ENCODE assay signal across 16 mouse cellular contexts in genomic region chr13:38476936-38477335, GRCm38 (mm10). TPM values are rescaled to one million over a fixed set of nuclear protein-coding genes. Genes with fewer than 3 reads are reported as not detected.
DNase-seq lines count a peak whose midpoint lies in the region; ATAC-seq lines count a peak whose summit lies in the region.
"Had no signal": no experiment of that assay in that cellular context is flagged by ENCODE, and none has a peak within 500 bp of the region (broad histone marks: within the 10 kb centered on the region; RNA-seq: fewer than 3 reads in every experiment).

No protein-coding gene starts in this region.

- no peaks in the 10 kb centered on the region for H3K36me3 ChIP-seq in forebrain, embryonic 14.5 days (ENCODE audit: control insufficient read depth, insufficient read depth, low read length)
- H3K36me3 ChIP-seq in forebrain, embryonic 16.5 days (ENCODE audit: control insufficient read depth, insufficient read depth) = no peaks in the 10 kb centered on the region
- no peaks in the 10 kb centered on the region for H3K36me3 ChIP-seq in midbrain, embryonic 14.5 days (ENCODE audit: control insufficient read depth, insufficient read depth, low read length)
- H3K36me3 ChIP-seq in midbrain, embryonic 13.5 days = no peaks in the 10 kb centered on the region
- no peaks in the 10 kb centered on the region for H3K36me3 ChIP-seq in embryonic facial prominence, embryonic 13.5 days
- H3K36me3 ChIP-seq: liver, embryonic 13.5 days had no signal

- H3K27ac ChIP-seq in forebrain, embryonic 14.5 days (ENCODE audit: low read depth, low read length) = no peak overlapping the region
- H3K27ac ChIP-seq in forebrain, embryonic 16.5 days (ENCODE audit: low read length) = no peak overlapping the region
- H3K27ac ChIP-seq in midbrain, embryonic 14.5 days (replicated peaks; ENCODE audit: low read depth, low read length) = no peak overlapping the region
- H3K27ac ChIP-seq in midbrain, embryonic 13.5 days = no peak overlapping the region
- peak overlapping the region; percentile 17 for H3K27ac ChIP-seq in embryonic facial prominence, embryonic 13.5 days
- H3K27ac ChIP-seq: liver, embryonic 13.5 days had no signal

- 27% methylated on average over 8 of the region's 8 CpGs for whole genome bisulfite sequencing in forebrain, embryonic 14.5 days
- 22% methylated on average over 8 of the region's 8 CpGs for WGBS in forebrain, embryonic 16.5 days
- WGBS in midbrain, embryonic 14.5 days = 26% methylated on average over 8 of the region's 8 CpGs
- WGBS in midbrain, embryonic 13.5 days = 21% methylated on average over 8 of the region's 8 CpGs
- WGBS in embryonic facial prominence, embryonic 13.5 days = 9% methylated on average over 8 of the region's 8 CpGs

- peak; percentile 29 for DNase-seq in forebrain, embryonic 14.5 days (ENCODE audit: low spot score)
- DNase-seq in midbrain, embryonic 14.5 days = peak; percentile 46
- DNase-seq in retina, postnatal 1 day = peak; percentile 33
- DNase-seq in ovary, adult 18-20 months (ENCODE audit: low spot score) = no peak
- no peak for DNase-seq in c-Kit-positive CD71-positive TER-119-positive erythroid progenitor cells, embryonic 14.5 days (ENCODE audit: low spot score)
- DNase-seq: cerebellum, adult 18-20 months; heart, postnatal 36 days; kidney, postnatal 36 days; liver, embryonic 13.5 days; lung, postnatal 4 days; spleen, adult 18-20 months; thymus, adult 2 months had no signal

- H3K4me1 ChIP-seq in forebrain, embryonic 14.5 days (ENCODE audit: control insufficient read depth, insufficient read depth, low read length) = no peaks in the 10 kb centered on the region
- no peaks in the 10 kb centered on the region for H3K4me1 ChIP-seq in forebrain, embryonic 16.5 days (replicated peaks; ENCODE audit: control insufficient read depth, insufficient read depth, low read length)
- H3K4me1 ChIP-seq in midbrain, embryonic 14.5 days (ENCODE audit: control insufficient read depth, insufficient read depth, low read length) = no peaks in the 10 kb centered on the region
- H3K4me1 ChIP-seq in midbrain, embryonic 13.5 days (replicated peaks) = peaks cover 5% of the 10 kb centered on the region; the same call in 1 of the 2 replicates
- H3K4me1 ChIP-seq in embryonic facial prominence, embryonic 13.5 days = peaks cover 12% of the 10 kb centered on the region
- H3K4me1 ChIP-seq: liver, embryonic 13.5 days had no signal

- H3K9me3 ChIP-seq in forebrain, embryonic 14.5 days (replicated peaks; ENCODE audit: control insufficient read depth, low read length) = no peaks in the 10 kb centered on the region
- no peaks in the 10 kb centered on the region for H3K9me3 ChIP-seq in forebrain, embryonic 16.5 days (ENCODE audit: control insufficient read depth, low read length)
- H3K9me3 ChIP-seq in midbrain, embryonic 14.5 days (ENCODE audit: control insufficient read depth, low read length) = no peaks in the 10 kb centered on the region
- H3K9me3 ChIP-seq in midbrain, embryonic 13.5 days = no peaks in the 10 kb centered on the region
- H3K9me3 ChIP-seq in embryonic facial prominence, embryonic 13.5 days = no peaks in the 10 kb centered on the region
- H3K9me3 ChIP-seq: liver, embryonic 13.5 days had no signal

- H3K27me3 ChIP-seq in forebrain, embryonic 14.5 days (replicated peaks; ENCODE audit: control insufficient read depth, insufficient read depth, low read length) = no peaks in the 10 kb centered on the region
- no peaks in the 10 kb centered on the region for H3K27me3 ChIP-seq in forebrain, embryonic 16.5 days (replicated peaks; ENCODE audit: control insufficient read depth, insufficient read depth, low read length)
- no peaks in the 10 kb centered on the region for H3K27me3 ChIP-seq in midbrain, embryonic 14.5 days (ENCODE audit: control insufficient read depth, insufficient read depth, low read length)
- H3K27me3 ChIP-seq in midbrain, embryonic 13.5 days = no peaks in the 10 kb centered on the region
- no peaks in the 10 kb centered on the region for H3K27me3 ChIP-seq in embryonic facial prominence, embryonic 13.5 days
- H3K27me3 ChIP-seq: liver, embryonic 13.5 days had no signal

- no peak overlapping the region for H3K4me2 ChIP-seq in forebrain, embryonic 14.5 days (ENCODE audit: low read length)
- no peak overlapping the region for H3K4me2 ChIP-seq in forebrain, embryonic 16.5 days (ENCODE audit: low read length)
- H3K4me2 ChIP-seq in midbrain, embryonic 14.5 days (ENCODE audit: low read length) = no peak overlapping the region
- H3K4me2 ChIP-seq in midbrain, embryonic 13.5 days (replicated peaks) = no peak overlapping the region
- peak overlapping the region; percentile 10; the same call in 1 of the 2 replicates for H3K4me2 ChIP-seq in embryonic facial prominence, embryonic 13.5 days
- H3K4me2 ChIP-seq: liver, embryonic 13.5 days had no signal

- no peak overlapping the region for H3K4me3 ChIP-seq in forebrain, embryonic 14.5 days (ENCODE audit: low read depth, low read length)
- no peak overlapping the region for H3K4me3 ChIP-seq in forebrain, embryonic 16.5 days (replicated peaks; ENCODE audit: low read length)
- H3K4me3 ChIP-seq in midbrain, embryonic 14.5 days (replicated peaks; ENCODE audit: low read depth, low read length) = no peak overlapping the region
- no peak overlapping the region for H3K4me3 ChIP-seq in midbrain, embryonic 13.5 days (replicated peaks)
- no peak overlapping the region for H3K4me3 ChIP-seq in embryonic facial prominence, embryonic 13.5 days
- H3K4me3 ChIP-seq: liver, embryonic 13.5 days had no signal

- no peak overlapping the region for H3K9ac ChIP-seq in forebrain, embryonic 14.5 days (ENCODE audit: low read length)
- H3K9ac ChIP-seq in forebrain, embryonic 16.5 days (replicated peaks; ENCODE audit: low read depth, low read length) = no peak overlapping the region
- H3K9ac ChIP-seq in midbrain, embryonic 14.5 days (replicated peaks; ENCODE audit: low read length) = no peak overlapping the region
- no peak overlapping the region for H3K9ac ChIP-seq in midbrain, embryonic 13.5 days (replicated peaks)
- H3K9ac ChIP-seq in embryonic facial prominence, embryonic 13.5 days = no peak overlapping the region
- H3K9ac ChIP-seq: liver, embryonic 13.5 days had no signal

- no peak for ATAC-seq in forebrain, embryonic 14.5 days
- ATAC-seq in forebrain, embryonic 16.5 days = no peak
- ATAC-seq in midbrain, embryonic 14.5 days (ENCODE audit: low FRiP score, low TSS enrichment) = no peak
- ATAC-seq in midbrain, embryonic 13.5 days = no peak
- ATAC-seq in embryonic facial prominence, embryonic 13.5 days (ENCODE audit: insufficient number of reproducible peaks, insufficient read depth, low FRiP score, low TSS enrichment, low read depth) = no peak
- ATAC-seq: intestine, embryonic 16.5 days had no signal

RNA-seq across cellular contexts. Expression of gene Txndc5, which starts 51.7 kb away (rescaled TPM):
- polyA plus RNA-seq in forebrain, embryonic 14.5 days (2014; fragmentation: Nextera tagmentation; extraction: Ambion mirVana) = 69.4 and 72.6 TPM in 2 replicates
- polyA plus RNA-seq in forebrain, embryonic 16.5 days (2015; fragmentation: Nextera tagmentation; extraction: Ambion mirVana) = 59.8 and 68.9 TPM in 2 replicates
- polyA plus RNA-seq in midbrain, embryonic 14.5 days (2014; fragmentation: Nextera tagmentation; extraction: Ambion mirVana) = 56.4 and 81.9 TPM in 2 replicates
- 64.8 and 71.8 TPM in 2 replicates for polyA plus RNA-seq in midbrain, embryonic 13.5 days (2015; fragmentation: Nextera tagmentation; extraction: Ambion mirVana)
- polyA plus RNA-seq in embryonic facial prominence, embryonic 13.5 days (2015; fragmentation: Nextera tagmentation; extraction: Ambion mirVana) = 225 and 237 TPM in 2 replicates

Comparison
In these comparisons a context has a peak if more than half of its experiments do, and no peak if none do; other contexts are left out.
1. DNase-seq: peak in forebrain, embryonic 14.5 days (single experiment), midbrain, embryonic 14.5 days (single experiment) and retina, postnatal 1 day (single experiment); none in ovary, adult 18-20 months (single experiment) and c-Kit-positive CD71-positive TER-119-positive erythroid progenitor cells, embryonic 14.5 days (single experiment).